Mouse (Mus musculus): ENCODE results near the gene Prtn3. TPM values are rescaled to one million over a fixed set of nuclear protein-coding genes. Genes with fewer than 3 reads are reported as not detected.

The Prtn3 gene
- 0.62 and 1.0 TPM in 2 replicates for polyA plus RNA-seq (2012; rRNA removed)

DNA sequence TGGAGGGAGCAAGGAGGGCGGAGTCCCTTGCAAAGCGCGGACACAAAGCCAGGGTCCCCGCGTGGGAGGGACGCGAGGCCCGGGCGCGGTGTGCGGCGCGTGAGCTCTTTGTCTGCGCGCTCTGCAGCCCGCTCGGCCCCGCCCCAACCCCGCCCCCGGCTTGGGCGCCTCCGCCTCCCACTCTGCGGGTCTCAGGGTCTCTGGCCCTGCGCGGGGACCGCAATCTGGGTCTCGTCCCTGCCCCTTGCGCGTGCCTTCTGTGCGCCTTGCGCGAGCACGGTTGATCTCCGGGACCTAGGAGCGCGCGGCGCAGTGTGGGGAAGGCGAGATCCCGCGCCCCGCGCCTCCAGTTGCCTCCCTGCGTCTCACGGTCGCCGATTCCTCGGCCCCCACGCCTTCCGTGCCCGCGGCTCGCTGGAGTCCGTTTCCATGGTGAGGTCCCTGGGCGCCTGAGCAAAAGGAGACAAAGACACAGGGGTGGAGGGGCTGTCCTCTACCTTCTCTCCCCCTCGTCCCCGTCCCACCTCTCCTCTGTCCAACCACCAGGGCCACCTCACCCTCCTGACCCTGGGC, at the start of gene Prtn3, which contains the start of gene Plppr3:
Prtn3 (plus strand) TSS at position 187 of the 573 bp plus-strand sequence.
Plppr3 (minus strand) TSS at position 345 of the 573 bp plus-strand sequence.
- DNase-seq (ENCODE audit: low spot score): no peak

DNA sequence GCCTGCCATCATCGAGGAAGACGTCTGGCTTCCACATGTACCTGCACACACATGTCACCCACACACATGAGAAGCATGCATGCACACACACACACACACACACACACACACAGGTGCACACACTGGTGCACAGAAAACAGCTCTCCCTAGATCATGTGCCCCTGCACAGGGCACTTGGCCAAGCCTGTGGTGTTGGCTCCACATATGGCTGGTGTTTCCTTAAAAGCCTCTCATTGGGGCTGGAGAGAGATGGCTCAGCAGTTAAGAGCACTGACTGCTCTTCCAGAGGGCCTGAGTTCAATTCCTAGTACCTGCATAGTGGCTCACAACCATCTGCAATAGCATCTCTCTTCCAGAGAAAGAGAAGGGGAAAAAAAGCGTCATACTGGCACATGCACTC, 42.7 kb upstream of the Prtn3 start:
- DNase-seq (ENCODE audit: low spot score): no peak

DNA sequence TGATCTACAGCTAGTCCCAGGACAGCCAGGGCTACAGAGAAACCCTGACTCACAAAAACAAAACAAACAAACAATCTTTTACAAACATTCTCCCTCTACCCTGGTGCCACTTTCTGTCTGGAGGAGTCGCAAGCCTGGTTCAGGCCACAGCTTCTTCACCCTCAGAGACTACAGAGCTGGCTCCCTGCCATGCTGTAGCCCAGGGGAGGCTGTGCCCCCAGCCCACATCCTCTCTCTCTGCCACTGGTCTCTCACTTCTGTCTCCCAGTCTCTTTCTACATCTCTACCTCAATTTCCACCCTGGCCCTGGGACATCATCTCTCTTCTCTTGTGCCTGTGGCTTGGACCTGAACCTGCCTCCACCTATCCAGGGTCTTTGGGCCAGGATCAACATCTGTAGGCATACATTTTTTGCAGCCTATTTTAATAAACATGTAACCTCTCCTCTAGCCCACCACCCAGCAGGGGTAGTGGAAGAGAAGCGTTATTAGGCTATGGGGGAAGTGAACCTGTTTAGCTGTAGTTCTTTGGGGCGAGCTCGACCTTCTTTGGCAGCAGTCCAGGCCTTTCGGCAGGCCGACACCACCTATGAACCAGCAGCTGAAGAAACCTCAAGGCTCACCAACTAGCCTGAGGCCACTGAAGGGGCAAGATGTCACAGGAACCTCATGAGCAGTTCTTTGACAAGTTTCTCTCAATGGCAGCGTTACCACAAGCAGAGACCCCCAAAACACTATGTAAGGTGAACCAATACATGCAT, 42.1 kb upstream of the Prtn3 start:
- no peak for DNase-seq (ENCODE audit: low spot score)

DNA sequence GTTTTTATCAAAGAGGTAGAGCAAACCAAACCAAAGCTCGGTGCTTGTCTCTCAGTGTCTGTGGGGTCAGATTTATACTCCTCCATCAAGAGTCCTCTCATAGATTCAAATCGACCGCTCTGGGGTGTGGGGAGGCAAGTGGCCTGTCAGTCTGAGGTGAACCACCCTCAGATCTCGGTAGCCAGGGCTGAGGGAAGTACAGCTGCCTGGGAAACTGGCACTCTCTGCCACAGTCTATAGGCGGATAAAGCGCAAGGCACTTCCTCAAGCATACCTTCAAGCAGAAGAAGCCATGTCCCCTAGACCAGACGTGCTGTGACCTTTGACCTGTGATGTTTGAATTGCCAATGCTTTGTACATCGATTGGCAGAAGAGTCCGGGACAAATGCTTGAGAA, 41.5 kb upstream of the Prtn3 start:
- no peak for DNase-seq (ENCODE audit: low spot score)

DNA sequence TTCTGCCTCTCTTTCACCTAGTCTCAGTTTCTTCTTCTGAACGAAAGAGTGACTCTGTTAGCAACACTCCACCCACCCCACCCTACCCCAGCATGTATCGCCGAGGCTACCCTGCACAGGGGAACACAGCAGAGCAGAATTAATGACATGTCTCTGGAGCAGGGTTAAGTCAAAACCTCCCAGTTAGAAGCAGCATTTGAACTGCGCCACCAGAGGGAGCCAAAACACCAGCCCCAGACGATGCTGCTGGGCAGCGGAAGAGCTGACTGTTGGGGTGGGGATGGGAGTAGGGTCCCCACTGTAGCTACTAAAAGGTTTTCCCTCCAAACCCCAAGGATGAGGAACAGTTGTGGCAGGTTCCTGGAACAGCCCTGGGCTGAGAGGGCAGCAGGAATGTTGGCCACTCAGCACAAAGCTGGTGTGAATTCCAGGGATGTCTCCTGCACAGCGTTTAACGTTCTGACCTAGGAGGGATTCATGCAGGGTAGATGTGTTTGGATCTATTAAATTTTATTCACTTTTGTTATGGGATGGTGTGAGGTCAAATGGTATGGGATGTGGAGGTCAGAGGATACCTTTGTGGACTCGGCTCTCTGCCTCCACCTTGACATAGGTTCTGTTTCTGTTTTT, 39.4 kb upstream of the Prtn3 start:
- DNase-seq (ENCODE audit: low spot score): peak; percentile 65

DNA sequence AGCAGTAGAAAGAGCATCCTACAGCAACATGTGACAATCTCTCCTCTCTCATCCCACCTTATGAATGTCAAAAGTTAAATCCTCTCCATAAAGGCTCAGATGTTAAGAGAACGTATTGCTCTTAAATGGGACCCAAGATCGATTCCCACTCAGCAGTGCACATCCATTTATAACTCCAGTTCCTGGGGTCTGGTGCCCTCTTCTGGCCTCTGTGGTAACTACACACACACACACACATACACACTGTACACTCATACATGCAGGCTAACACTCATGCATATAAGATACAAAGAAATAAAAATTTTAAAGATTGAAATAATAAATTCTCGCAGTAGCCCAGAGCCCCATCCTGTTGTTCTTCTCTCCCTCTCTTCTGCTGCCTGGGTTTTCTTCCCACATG, 37.4 kb upstream of the Prtn3 start:
- no peak for DNase-seq (ENCODE audit: low spot score)

DNA sequence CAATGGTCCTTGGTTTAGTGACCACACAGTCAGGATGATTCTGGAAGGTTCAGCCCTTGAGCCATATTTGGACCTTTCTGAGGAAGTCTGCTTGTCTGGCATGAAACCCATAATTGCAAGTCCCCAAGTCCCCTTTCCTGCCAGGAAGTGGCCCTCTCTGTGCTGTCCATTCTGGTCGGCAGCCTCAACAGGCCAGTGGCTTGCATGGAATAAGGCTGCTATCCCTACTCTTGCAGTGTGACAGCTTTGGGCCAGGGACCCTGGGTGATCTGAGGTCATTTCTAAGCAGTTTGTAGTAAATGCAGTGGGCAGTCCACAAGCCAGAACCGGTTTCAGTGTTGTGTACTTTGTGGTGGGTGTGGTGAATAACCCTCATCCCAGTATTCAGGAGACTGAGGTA, 36.1 kb upstream of the Prtn3 start:
- DNase-seq (ENCODE audit: low spot score): no peak

DNA sequence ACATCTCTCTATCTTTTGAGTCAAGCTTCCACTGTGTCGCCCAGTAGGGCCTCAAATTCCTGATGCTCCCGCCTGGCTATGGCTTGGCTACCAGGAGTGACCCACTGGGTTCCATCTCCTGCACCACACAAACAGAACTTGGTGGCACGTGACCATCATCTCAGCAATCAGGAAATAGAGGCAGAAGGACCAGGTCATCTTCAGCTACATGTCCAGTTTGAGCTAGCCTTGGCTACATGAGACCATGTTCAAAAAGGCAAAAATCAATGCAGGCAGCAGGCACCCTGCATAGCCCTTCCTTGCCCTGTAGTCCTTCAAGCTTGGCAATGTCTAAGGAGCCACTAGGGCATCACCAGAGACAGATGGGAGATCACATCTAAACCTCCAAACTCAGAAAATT, 34.2 kb upstream of the Prtn3 start:
- DNase-seq (ENCODE audit: low spot score): no peak

DNA sequence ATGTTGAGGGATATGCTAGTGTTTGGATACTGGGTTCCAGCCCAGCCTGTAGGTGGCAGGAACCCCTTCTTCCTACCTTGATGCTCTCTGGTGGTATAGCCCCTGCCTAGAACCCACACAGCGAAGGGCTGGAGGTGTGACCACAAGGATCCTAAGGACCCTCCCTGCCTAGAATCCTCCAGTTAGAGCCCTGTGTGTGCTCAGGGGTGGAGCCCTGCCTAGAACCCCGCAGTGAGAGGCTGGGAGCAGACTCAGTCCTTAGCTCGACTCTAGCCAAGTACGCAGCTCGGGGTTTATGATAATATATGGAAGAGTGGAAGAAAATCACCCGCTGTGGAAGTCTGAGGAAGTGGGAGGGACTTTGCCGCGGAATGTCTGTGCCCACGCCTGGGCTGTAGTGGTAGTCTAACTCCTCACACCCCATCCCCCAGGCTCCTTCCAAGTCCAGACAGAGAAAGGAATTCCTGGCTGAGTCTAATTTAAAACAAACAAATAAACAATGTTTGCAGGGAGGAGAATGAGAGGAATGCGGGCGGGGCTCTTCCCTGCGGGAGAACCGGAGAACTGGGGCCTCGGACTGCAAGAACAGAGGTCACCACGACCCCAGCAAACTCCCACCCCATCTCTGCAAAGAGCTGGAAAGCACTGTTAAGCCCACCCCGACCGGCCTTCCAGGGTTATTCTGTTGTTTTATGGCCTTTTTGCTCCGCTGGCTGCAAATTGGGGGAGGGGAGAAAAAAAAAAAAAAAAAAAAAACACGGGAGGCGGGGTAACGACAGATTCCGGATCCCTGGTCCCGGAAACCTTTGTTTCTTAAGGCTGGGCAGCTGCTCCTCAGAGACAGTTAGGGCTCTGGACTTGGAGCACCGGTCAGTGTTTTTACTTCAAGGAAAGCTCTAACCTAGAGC, 33.4 kb upstream of the Prtn3 start:
- DNase-seq (ENCODE audit: low spot score): no peak

DNA sequence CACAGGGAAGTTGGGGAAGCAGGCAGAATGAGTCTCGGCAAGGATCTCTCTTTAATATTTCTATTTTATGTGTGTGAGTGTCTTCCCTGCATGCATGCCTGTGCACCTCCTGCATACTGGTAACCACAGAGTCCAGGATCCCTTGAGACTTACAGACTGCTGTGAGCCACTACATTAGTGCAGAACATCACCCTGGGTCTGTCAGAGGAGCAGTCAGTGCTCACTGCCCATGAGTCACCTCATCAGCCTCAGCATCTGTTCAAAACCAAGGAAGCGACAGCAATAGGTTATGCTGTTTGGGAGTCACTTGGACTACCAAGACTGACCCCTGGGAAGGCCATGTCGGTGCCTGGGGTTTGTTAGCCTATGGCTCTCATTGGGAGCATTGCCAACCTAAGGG, 32.0 kb upstream of the Prtn3 start:
- DNase-seq (ENCODE audit: low spot score): no peak

DNA sequence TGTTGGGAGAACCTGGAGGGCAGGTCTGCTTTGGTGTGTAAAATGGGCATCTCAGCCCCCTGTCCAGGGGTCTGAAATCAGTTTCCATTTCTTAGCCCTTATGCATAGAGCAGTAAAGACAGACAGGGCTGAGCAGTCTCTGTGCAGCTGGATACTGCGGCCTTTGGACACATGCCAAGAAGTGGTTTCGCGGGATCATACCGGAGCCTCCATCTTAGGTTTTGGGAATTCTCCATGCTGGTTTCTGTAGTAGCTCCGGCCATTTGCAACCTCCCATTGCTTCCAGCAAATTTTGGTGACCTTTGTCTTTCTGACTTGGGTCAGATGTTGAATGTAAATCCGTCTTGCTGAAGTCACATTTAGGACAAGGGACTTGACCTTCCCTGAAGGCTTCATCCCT, 30.8 kb upstream of the Prtn3 start:
- DNase-seq (ENCODE audit: low spot score): no peak

DNA sequence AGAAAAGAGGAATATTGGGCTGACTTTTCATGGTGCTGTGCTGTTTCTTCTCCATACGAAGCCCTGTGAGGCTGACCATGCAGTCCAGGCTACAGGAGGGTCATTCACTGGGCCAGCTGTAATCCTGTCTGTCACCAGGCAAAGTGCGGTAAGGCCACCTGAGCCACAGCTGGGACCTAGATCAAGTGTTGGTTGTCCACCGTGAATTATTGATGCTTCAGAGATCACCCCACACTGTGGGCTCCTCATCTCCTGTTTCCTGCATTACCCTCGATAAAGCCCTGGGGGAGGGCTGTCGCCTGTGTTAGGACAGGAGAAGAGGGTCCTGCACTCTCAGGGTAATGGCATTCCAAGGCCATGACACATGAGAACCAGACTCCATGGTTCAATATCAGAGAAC, 27.7 kb upstream of the Prtn3 start:
- DNase-seq (ENCODE audit: low spot score): no peak

DNA sequence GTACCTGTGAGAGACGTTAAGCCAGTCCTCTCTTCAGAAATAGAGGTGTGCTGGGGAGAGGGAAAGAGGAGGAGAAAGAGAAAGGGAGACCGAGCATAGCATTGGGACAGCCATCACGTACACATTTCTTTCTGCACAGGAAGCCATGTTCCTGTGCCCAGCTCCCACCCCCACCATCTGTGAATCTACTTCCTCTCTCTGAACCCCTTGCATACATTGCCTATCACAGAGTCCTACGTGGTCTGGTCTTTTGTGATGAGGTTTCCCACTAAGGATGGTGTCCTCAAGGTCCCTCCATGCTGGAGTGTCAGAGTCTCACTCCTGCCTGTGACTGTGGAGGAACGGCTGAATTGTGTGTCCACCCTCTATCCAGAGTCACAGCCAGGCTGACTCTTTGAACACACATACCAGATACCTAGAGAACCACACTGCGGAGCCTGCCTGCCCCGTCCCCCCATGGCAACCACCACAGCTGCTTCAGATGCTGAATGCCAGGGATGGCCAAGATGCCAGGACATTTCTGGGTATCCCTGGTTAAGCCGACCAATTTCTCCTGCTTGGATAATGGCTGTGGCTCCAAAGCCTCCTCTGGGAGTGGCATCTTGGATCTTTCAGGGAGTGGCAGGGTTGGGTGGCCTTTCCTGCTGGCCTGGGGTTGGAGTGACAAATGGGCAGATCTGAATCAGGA, 24.2 kb upstream of the Prtn3 start:
- no peak for DNase-seq (ENCODE audit: low spot score)

DNA sequence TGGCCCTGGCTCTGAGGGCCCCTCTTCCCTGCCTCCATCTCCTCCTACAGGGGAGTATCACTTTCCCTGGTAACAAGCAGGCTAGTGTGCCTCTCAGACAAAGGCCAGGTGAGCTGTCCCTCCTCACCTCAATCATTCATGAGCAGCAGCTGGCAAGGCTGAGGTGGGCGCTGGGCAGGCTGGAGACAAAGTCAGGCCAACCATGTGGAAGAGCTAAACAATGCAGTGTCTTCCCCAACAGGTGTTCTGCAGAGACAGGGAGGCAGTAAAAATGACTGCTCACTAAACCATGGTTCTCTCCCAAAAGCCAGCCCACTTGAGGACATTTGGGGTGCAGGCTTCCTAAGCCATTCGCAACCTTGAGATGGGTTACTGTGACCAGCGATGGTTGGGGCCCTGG, 22.6 kb upstream of the Prtn3 start:
- no peak for DNase-seq (ENCODE audit: low spot score)

DNA sequence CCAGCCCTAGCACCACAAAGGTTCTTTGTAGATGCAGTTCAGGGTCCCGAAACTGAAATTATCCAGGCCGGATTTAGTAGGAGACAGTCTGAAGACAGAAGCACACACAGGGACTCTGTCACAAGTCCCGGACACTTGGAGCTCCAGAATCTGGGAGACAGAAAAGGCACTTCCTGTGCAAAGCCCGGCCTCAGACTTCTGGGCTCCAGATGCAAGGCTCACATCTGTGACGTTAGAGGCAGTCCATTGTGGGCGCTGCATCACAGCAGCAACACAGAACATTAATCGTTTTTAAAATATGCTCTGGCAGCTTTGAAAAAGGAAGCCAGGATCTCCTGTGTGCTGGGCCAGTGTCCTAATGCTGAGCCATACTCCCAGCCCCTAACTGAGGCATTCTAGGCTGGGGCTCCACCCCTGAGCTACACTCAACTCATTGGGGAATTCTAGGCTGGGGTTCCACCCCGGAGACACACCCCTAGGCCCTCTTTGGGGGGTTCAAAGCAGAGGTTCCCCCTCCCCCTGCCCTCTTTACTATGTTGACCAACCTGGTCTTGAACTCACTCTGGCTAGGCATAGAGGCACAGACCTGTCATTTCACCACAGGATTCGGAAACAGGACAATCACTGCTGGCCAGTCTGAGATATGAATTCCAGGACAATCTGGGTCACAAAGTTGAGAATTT, 22.0 kb upstream of the Prtn3 start:
- DNase-seq (ENCODE audit: low spot score): no peak

DNA sequence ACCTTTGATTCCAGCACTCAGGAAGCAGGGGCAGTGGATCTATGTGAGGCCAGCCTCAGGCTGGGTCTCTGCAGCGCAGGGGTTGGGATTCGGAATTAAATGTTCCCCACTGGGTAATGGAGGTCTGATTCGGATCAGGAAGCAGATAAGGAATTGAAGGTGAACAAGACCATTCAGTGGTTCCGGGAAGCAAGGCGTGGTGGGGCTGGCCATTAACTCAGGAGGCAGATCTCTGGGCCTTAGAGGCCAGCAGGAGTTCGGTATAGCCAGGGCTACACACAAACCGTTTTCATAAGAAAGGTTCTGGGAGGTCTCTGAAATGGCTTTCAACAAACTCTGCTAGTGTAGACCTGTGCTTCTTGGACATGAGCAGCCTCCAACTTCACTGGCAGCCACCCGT, 21.4 kb upstream of the Prtn3 start:
- DNase-seq (ENCODE audit: low spot score): no peak

DNA sequence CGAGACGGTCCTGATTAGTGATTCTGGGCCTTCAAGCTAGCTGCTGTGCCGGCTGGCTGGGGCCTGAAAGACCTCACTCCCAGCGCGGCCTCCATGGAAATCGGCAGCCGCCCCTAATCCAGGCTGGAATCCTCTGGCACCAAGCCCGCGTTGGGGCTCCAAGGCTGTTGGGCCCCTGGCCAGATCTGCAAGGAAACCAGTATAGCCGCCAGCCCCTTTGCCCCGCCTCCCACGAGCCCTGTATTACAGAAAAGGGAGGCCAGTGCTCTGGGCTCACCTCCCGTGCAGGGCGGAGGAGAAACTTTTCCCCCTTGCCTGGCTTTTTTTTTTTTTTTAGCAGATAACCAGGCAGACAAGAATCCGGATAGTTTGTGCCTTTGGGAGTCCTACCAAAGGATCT, 20.9 kb upstream of the Prtn3 start:
- peak; percentile 95 for DNase-seq (ENCODE audit: low spot score)

DNA sequence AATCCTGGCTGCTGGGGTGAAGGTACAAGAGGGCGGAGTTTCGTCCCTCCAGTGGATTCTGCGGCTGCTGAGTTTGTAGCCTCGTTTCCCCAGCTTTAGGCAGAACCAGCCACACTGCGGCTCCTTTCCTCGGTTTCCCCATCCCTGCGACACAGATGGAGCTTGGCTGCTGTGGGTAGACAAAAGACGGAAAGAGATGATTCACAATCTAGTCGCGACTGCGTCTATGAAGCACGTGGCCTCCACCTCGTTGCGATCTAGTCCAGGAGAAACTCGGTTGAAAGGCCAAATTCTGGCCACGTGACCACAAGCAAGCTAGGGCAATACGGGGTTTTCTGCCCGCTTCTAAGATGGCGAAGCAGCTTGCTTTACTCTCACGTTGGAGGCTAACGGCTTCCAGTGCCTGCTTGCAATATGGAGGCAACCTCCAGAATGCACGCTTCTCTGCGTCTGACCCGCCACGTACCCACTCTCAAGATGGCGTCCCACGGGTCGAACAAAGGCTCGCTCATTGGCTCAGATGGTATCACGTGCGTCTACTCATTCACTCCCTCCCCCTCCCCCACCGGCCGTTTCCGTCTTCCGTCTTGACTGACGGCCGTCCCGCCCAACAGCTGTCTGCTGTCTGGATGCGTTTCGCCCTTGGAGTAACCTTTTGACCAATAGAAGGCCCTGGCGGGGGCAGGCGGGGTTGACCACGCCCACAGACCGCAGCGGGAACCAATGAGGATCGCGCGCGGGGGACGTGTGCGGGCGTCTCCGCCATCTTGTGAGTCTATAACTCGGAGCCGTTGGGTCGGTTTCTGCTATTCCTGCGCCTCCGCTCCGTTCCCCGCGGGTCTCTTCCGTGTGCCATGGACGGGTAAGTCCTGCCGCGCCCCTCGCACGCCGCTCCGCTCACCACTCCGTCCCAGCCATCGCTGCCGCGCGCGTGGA, 20.1 kb upstream of the Prtn3 start, which contains the start of gene Ptbp1:
Ptbp1 (plus strand) TSS at position 568 of the 936 bp plus-strand sequence.
- peak; percentile 94 for DNase-seq (ENCODE audit: low spot score)

DNA sequence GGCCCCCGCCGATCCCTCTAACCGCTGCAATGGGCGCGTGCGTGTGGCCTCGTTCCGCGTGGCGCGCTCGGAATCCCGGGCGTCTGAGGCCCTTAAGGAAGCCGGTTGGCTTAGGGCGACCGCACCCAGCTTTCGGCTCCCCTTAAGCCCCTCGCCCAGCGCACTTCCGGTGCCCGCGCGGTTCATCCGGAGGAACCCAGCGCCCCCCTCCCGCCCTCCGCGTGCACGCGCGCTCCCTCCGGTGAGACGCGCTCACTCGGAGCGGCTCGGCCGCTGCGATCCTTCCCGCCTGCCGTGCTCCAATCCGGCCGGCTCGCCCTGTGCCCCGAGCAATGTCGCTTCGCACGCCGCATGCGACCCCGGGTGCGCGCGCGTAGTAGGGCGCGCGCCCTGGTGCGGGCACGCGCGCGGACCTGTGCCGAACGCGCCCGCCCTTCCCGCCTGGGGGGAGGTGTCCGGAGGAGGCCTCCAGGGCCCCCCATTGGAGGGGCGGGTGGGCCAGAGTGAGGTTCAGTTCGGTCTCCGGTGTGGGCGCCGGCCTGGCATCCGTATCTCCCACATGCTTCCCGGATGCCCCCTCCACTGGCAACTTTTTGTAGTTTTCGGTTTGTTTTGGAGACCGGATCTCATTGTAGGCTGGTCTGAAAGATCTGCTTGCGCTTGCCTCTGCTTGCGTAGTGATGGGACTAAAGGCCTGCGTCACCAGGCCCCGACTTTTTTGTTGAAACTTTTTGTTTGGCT, 19.3 kb upstream of the Prtn3 start:
- peak; percentile 70 for DNase-seq (ENCODE audit: low spot score)
